Mouse (Mus musculus) E14TG2a.4 (cell line): ENCODE measurements around the gene Npas2.

Experiments used
- CTCF ChIP-seq: conservative IDR thresholded peaks from 2 replicates; pipeline ENCODE4 v1.5.1; 2014; ENCODE audit warnings: low read length
- NANOG ChIP-seq: IDR thresholded peaks from 2 replicates; pipeline ENCODE4 v1.6.1; 2014; ENCODE audit warnings: borderline replicate concordance, low read length, mixed read lengths

GRCm38 (mm10) chr1:39186711-39187437, 6.7 kb upstream of the Npas2 start:
- TF ChIP-seq CTCF, result no peak
- no peak for TF ChIP-seq NANOG
